ENCODE assay signal across 13 mouse cellular contexts in the genomic region with DNA sequence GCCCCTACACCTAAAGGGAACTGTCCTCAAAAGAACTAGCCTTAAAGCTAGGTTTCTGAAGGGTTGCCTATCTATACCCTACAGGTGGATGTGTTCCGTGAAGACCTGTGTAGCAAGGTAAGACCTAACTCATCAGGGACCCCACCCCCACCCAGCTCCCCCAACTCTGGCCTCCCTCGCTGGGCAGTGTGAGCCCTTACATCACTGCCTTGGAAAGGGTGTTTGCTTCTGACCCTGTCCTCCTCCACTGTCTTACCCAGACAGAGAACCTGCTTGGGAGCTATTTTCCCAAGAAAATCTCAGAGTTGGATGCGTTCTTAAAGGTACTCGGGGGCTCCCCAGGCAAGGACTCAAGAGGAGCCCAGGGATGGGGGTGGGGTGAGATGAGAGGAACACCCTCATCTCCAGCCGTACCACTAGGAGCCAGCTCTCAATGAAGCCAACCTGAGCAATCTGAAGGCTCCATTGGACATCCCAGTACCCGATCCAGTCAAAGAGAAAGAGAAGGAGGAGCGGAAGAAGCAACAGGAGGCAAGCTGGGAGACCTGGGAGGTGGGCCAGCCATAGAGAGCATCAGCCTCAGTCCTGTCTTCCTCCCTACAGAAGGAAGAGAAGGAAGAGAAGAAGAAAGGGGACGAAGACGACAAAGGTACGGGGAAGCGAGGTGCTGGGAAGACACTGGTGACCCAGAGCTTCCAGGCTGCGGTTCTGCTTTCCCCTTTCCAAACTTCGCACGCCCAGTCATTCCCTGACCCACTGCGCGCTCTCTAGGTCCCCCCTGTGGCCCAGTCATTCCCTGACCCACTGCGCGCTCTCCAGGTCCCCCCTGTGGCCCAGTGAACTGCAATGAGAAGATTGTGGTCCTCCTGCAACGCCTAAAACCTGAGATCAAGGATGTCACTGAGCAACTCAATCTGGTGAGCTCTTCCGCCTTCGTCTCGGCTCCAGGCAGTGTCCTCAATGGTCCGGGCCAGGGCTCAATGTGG. TPM values are rescaled to one million over a fixed set of nuclear protein-coding genes. Genes with fewer than 3 reads are reported as not detected.
DNase-seq lines count a peak whose midpoint lies in the region; ATAC-seq and TF ChIP-seq lines count a peak whose summit lies in the region.
"Had no signal": no experiment of that assay in that cellular context is flagged by ENCODE, and none has a peak within 500 bp of the region (broad histone marks: within the 10 kb centered on the region; RNA-seq: fewer than 3 reads in every experiment).

No protein-coding gene starts in this region.

- H3K9me3 ChIP-seq in heart, embryonic 13.5 days, result no peaks in the 10 kb centered on the region
- no peaks in the 10 kb centered on the region for H3K9me3 ChIP-seq in midbrain, embryonic 15.5 days
- H3K9me3 ChIP-seq in midbrain, embryonic 14.5 days (ENCODE audit: control insufficient read depth, low read length), result no peaks in the 10 kb centered on the region; the same call in 1 of the 2 replicates
- H3K9me3 ChIP-seq in intestine, postnatal 0 days (ENCODE audit: control insufficient read depth), result no peaks in the 10 kb centered on the region
- no peaks in the 10 kb centered on the region for H3K9me3 ChIP-seq in stomach, postnatal 0 days (ENCODE audit: control insufficient read depth, low read length)
- H3K9me3 ChIP-seq: limb, embryonic 12.5 days had no signal

- 85% methylated on average over 23 of the region's 23 CpGs for WGBS in heart, embryonic 13.5 days
- WGBS in midbrain, embryonic 15.5 days, result 82% methylated on average over 23 of the region's 23 CpGs
- WGBS in midbrain, embryonic 14.5 days, result 84% methylated on average over 23 of the region's 23 CpGs
- WGBS in intestine, postnatal 0 days, result 89% methylated on average over 23 of the region's 23 CpGs
- 89% methylated on average over 21 of the region's 23 CpGs for WGBS in stomach, postnatal 0 days

- H3K27ac ChIP-seq in heart, embryonic 13.5 days (replicated peaks), result no peak overlapping the region
- no peak overlapping the region for H3K27ac ChIP-seq in midbrain, embryonic 15.5 days
- no peak overlapping the region for H3K27ac ChIP-seq in midbrain, embryonic 14.5 days (replicated peaks; ENCODE audit: low read depth, low read length)
- H3K27ac ChIP-seq in intestine, postnatal 0 days (ENCODE audit: low read depth, low read length), result no peak overlapping the region
- no peak overlapping the region for H3K27ac ChIP-seq in stomach, postnatal 0 days (replicated peaks)
- H3K27ac ChIP-seq: limb, embryonic 12.5 days had no signal

- DNase-seq in heart, adult 18-20 months, result no peak
- DNase-seq in midbrain, embryonic 14.5 days, result no peak
- no peak for DNase-seq in stomach, postnatal 0 days (ENCODE audit: low spot score)
- DNase-seq in frontal cortex, postnatal 36 days (ENCODE audit: low spot score in 2 of 2), result no peak
- DNase-seq: kidney, postnatal 4 days; lung, postnatal 36 days had no signal

- no peaks in the 10 kb centered on the region for H3K27me3 ChIP-seq in heart, embryonic 13.5 days (replicated peaks)
- no peaks in the 10 kb centered on the region for H3K27me3 ChIP-seq in midbrain, embryonic 15.5 days (replicated peaks)
- no peaks in the 10 kb centered on the region for H3K27me3 ChIP-seq in midbrain, embryonic 14.5 days (ENCODE audit: control insufficient read depth, insufficient read depth, low read length)
- no peaks in the 10 kb centered on the region for H3K27me3 ChIP-seq in intestine, postnatal 0 days (replicated peaks; ENCODE audit: control insufficient read depth, insufficient read depth, low read length)
- no peaks in the 10 kb centered on the region for H3K27me3 ChIP-seq in stomach, postnatal 0 days (ENCODE audit: control insufficient read depth, insufficient read depth, low read length)

- H3K4me2 ChIP-seq in heart, embryonic 13.5 days, result peak overlapping the region; percentile 86
- H3K4me2 ChIP-seq in midbrain, embryonic 15.5 days, result 0 out of 2 replicates have a peak overlapping the region, but pooled peaks have one; percentile 85
- H3K4me2 ChIP-seq in midbrain, embryonic 14.5 days (ENCODE audit: low read length), result no peak overlapping the region
- H3K4me2 ChIP-seq in intestine, postnatal 0 days (replicated peaks; ENCODE audit: low read depth), result 0 out of 2 replicates have a peak overlapping the region, but pooled peaks have one; percentile 81
- no peak overlapping the region for H3K4me2 ChIP-seq in stomach, postnatal 0 days (replicated peaks; ENCODE audit: low read depth)

- ATAC-seq in heart, embryonic 13.5 days (ENCODE audit: extremely low read depth, insufficient number of reproducible peaks, low FRiP score, low TSS enrichment), result no peak
- ATAC-seq in midbrain, embryonic 15.5 days (replicated peaks), result no peak
- ATAC-seq in midbrain, embryonic 14.5 days (ENCODE audit: low FRiP score, low TSS enrichment), result no peak
- no peak for ATAC-seq in intestine, postnatal 0 days
- ATAC-seq in stomach, postnatal 0 days (ENCODE audit: low FRiP score, low TSS enrichment), result no peak

- peaks cover 34% of the 10 kb centered on the region for H3K36me3 ChIP-seq in heart, embryonic 13.5 days
- peaks cover 12% of the 10 kb centered on the region; the same call in 1 of the 2 replicates for H3K36me3 ChIP-seq in midbrain, embryonic 15.5 days (replicated peaks)
- peaks cover 23% of the 10 kb centered on the region for H3K36me3 ChIP-seq in midbrain, embryonic 14.5 days (ENCODE audit: control insufficient read depth, insufficient read depth, low read length)
- H3K36me3 ChIP-seq in intestine, postnatal 0 days (ENCODE audit: control insufficient read depth, insufficient read depth), result peaks cover 20% of the 10 kb centered on the region; the same call in 1 of the 2 replicates
- peaks cover 4% of the 10 kb centered on the region; the same call in 1 of the 2 replicates for H3K36me3 ChIP-seq in stomach, postnatal 0 days (ENCODE audit: control insufficient read depth, insufficient read depth, low read length)

- TF ChIP-seq CTCF in intestine, postnatal 0 days (IDR thresholded peaks at IDR 0.05; ENCODE audit: low read depth), result no peak
- TF ChIP-seq CTCF in stomach, postnatal 0 days (IDR thresholded peaks at IDR 0.05; ENCODE audit: low read depth), result 0 out of 2 replicates have a peak, but pooled peaks have one; percentile 4

- TF ChIP-seq EP300 in stomach, postnatal 0 days (optimal IDR thresholded peaks at IDR 0.05), result no peak

- H3K4me1 ChIP-seq in heart, embryonic 13.5 days, result peaks cover 48% of the 10 kb centered on the region
- H3K4me1 ChIP-seq in midbrain, embryonic 15.5 days, result peaks cover 26% of the 10 kb centered on the region
- H3K4me1 ChIP-seq in midbrain, embryonic 14.5 days (ENCODE audit: control insufficient read depth, insufficient read depth, low read length), result peaks cover 13% of the 10 kb centered on the region
- 0 out of 2 replicates have a peak, but pooled peaks cover 4% of the 10 kb centered on the region for H3K4me1 ChIP-seq in intestine, postnatal 0 days (replicated peaks; ENCODE audit: control insufficient read depth, insufficient read depth, low read length)
- peaks cover 3% of the 10 kb centered on the region; the same call in 1 of the 2 replicates for H3K4me1 ChIP-seq in stomach, postnatal 0 days (replicated peaks; ENCODE audit: control insufficient read depth, insufficient read depth)

- peak overlapping the region; percentile 83; the same call in 1 of the 2 replicates for H3K4me3 ChIP-seq in heart, embryonic 13.5 days
- no peak overlapping the region for H3K4me3 ChIP-seq in midbrain, embryonic 15.5 days
- H3K4me3 ChIP-seq in midbrain, embryonic 14.5 days (replicated peaks; ENCODE audit: low read depth, low read length), result no peak overlapping the region
- no peak overlapping the region for H3K4me3 ChIP-seq in intestine, postnatal 0 days (ENCODE audit: low read depth, low read length)
- no peak overlapping the region for H3K4me3 ChIP-seq in stomach, postnatal 0 days (ENCODE audit: low read depth, low read length)

- H3K9ac ChIP-seq in heart, embryonic 13.5 days, result no peak overlapping the region
- H3K9ac ChIP-seq in midbrain, embryonic 15.5 days, result no peak overlapping the region
- no peak overlapping the region for H3K9ac ChIP-seq in midbrain, embryonic 14.5 days (replicated peaks; ENCODE audit: low read length)
- no peak overlapping the region for H3K9ac ChIP-seq in intestine, postnatal 0 days (ENCODE audit: low read depth, low read length)
- H3K9ac ChIP-seq in stomach, postnatal 0 days (ENCODE audit: low read length), result no peak overlapping the region

RNA-seq across cellular contexts. Expression of gene Psme1, which starts 1.9 kb away (rescaled TPM):
- polyA plus RNA-seq in heart, embryonic 13.5 days (2015; fragmentation: Nextera tagmentation; extraction: Ambion mirVana), result 212 and 219 TPM in 2 replicates
- 100 to 1,000 TPM; 276 to 319 TPM for total RNA-seq in heart, adult 18-20 months (2021)
- polyA plus RNA-seq in midbrain, embryonic 15.5 days (2015; fragmentation: Nextera tagmentation; extraction: Ambion mirVana), result 215 and 217 TPM in 2 replicates
- 189 and 217 TPM in 2 replicates for polyA plus RNA-seq in midbrain, embryonic 14.5 days (2014; fragmentation: Nextera tagmentation; extraction: Ambion mirVana)
- 283 and 287 TPM in 2 replicates for polyA plus RNA-seq in intestine, postnatal 0 days (2015; fragmentation: Nextera tagmentation; extraction: Ambion mirVana)
- polyA plus RNA-seq in stomach, postnatal 0 days (2015; fragmentation: Nextera tagmentation; extraction: Ambion mirVana), result 130 and 136 TPM in 2 replicates

RNA-seq across cellular contexts. Expression of gene Fitm1, which starts 4.4 kb away (rescaled TPM):
- polyA plus RNA-seq in heart, embryonic 13.5 days (2015; fragmentation: Nextera tagmentation; extraction: Ambion mirVana), result 100 and 109 TPM in 2 replicates
- 100 to 1,000 TPM; 172 to 176 TPM for total RNA-seq in heart, adult 18-20 months (2021)
- polyA plus RNA-seq in midbrain, embryonic 15.5 days (2015; fragmentation: Nextera tagmentation; extraction: Ambion mirVana), result 0.23 TPM in 1 of 2 replicates, not detected in the other
- not detected in 2 replicates for polyA plus RNA-seq in midbrain, embryonic 14.5 days (2014; fragmentation: Nextera tagmentation; extraction: Ambion mirVana)
- 0.48 and 0.52 TPM in 2 replicates for polyA plus RNA-seq in intestine, postnatal 0 days (2015; fragmentation: Nextera tagmentation; extraction: Ambion mirVana)
- 0.30 and 0.35 TPM in 2 replicates for polyA plus RNA-seq in stomach, postnatal 0 days (2015; fragmentation: Nextera tagmentation; extraction: Ambion mirVana)
- total RNA-seq: monocyte, adult 5-6 weeks had no signal
- polyA plus RNA-seq: frontal cortex, adult 2 months; inflammation-experienced regulatory T-cells, adult 6 months had no signal

RNA-seq across cellular contexts. Expression of gene Emc9, which starts 5.3 kb away (rescaled TPM):
- 14.8 and 19.1 TPM in 2 replicates for polyA plus RNA-seq in heart, embryonic 13.5 days (2015; fragmentation: Nextera tagmentation; extraction: Ambion mirVana)
- 10 to 100 TPM; 66.8 to 70.0 TPM for total RNA-seq in heart, adult 18-20 months (2021)
- 29.3 and 32.9 TPM in 2 replicates for polyA plus RNA-seq in midbrain, embryonic 15.5 days (2015; fragmentation: Nextera tagmentation; extraction: Ambion mirVana)
- 17.3 and 32.8 TPM in 2 replicates for polyA plus RNA-seq in midbrain, embryonic 14.5 days (2014; fragmentation: Nextera tagmentation; extraction: Ambion mirVana)
- polyA plus RNA-seq in intestine, postnatal 0 days (2015; fragmentation: Nextera tagmentation; extraction: Ambion mirVana), result 21.6 TPM in 2 replicates
- polyA plus RNA-seq in stomach, postnatal 0 days (2015; fragmentation: Nextera tagmentation; extraction: Ambion mirVana), result 13.1 and 14.5 TPM in 2 replicates

RNA-seq across cellular contexts. Expression of gene Psme2, which starts 11.1 kb away (rescaled TPM):
- 191 and 205 TPM in 2 replicates for polyA plus RNA-seq in heart, embryonic 13.5 days (2015; fragmentation: Nextera tagmentation; extraction: Ambion mirVana)
- 100 to 1,000 TPM; 142 to 145 TPM for total RNA-seq in heart, adult 18-20 months (2021)
- 150 and 184 TPM in 2 replicates for polyA plus RNA-seq in midbrain, embryonic 15.5 days (2015; fragmentation: Nextera tagmentation; extraction: Ambion mirVana)
- polyA plus RNA-seq in midbrain, embryonic 14.5 days (2014; fragmentation: Nextera tagmentation; extraction: Ambion mirVana), result 165 and 182 TPM in 2 replicates
- 481 and 514 TPM in 2 replicates for polyA plus RNA-seq in intestine, postnatal 0 days (2015; fragmentation: Nextera tagmentation; extraction: Ambion mirVana)
- 268 and 316 TPM in 2 replicates for polyA plus RNA-seq in stomach, postnatal 0 days (2015; fragmentation: Nextera tagmentation; extraction: Ambion mirVana)

RNA-seq across cellular contexts. Expression of gene Rnf31, which starts 11.7 kb away (rescaled TPM):
- polyA plus RNA-seq in heart, embryonic 13.5 days (2015; fragmentation: Nextera tagmentation; extraction: Ambion mirVana), result 12.5 and 15.2 TPM in 2 replicates
- 10 to 100 TPM; 25.4 to 29.9 TPM for total RNA-seq in heart, adult 18-20 months (2021)
- polyA plus RNA-seq in midbrain, embryonic 15.5 days (2015; fragmentation: Nextera tagmentation; extraction: Ambion mirVana), result 23.0 and 24.2 TPM in 2 replicates
- polyA plus RNA-seq in midbrain, embryonic 14.5 days (2014; fragmentation: Nextera tagmentation; extraction: Ambion mirVana), result 15.6 and 17.1 TPM in 2 replicates
- polyA plus RNA-seq in intestine, postnatal 0 days (2015; fragmentation: Nextera tagmentation; extraction: Ambion mirVana), result 18.2 and 24.0 TPM in 2 replicates
- 9.5 and 11.3 TPM in 2 replicates for polyA plus RNA-seq in stomach, postnatal 0 days (2015; fragmentation: Nextera tagmentation; extraction: Ambion mirVana)

Comparison
In these comparisons a context has a peak if more than half of its experiments do, and no peak if none do; other contexts are left out.
1. H3K4me2 ChIP-seq: peak in heart, embryonic 13.5 days (single experiment), midbrain, embryonic 15.5 days (single experiment) and intestine, postnatal 0 days (single experiment); none in midbrain, embryonic 14.5 days (single experiment) and stomach, postnatal 0 days (single experiment).
2. RNA of gene Fitm1, which starts 4.4 kb away (polyA plus RNA-seq): 100 to 109 TPM in heart, embryonic 13.5 days; 0.48 to 0.52 TPM in intestine, postnatal 0 days, 0.30 to 0.35 TPM in stomach, postnatal 0 days, 0.23 TPM in midbrain, embryonic 15.5 days and not detected in midbrain, embryonic 14.5 days; every median in the first group is over 10 times any median in the second.